Mouse (Mus musculus) cerebellum, adult 9-11 months (tissue): ENCODE measurements at regions not wholly inside any gene's neighbourhood (a gene's known extent, or its start where the extent isn't known, plus 50 kb on each side); places are given as distances from the start of the nearest gene placed in this dataset.
A peak's percentile ranks its signal among the peaks of the same experiment; 100 is the strongest.

Experiments used
- DNase-seq: peaks from one replicate; pipeline ENCODE4 v3.0.0; 2022

GRCm38 (mm10) chr5:28530202-28530855 is 63.3 kb upstream of the Shh start:
- DNase-seq: no peak

DNA sequence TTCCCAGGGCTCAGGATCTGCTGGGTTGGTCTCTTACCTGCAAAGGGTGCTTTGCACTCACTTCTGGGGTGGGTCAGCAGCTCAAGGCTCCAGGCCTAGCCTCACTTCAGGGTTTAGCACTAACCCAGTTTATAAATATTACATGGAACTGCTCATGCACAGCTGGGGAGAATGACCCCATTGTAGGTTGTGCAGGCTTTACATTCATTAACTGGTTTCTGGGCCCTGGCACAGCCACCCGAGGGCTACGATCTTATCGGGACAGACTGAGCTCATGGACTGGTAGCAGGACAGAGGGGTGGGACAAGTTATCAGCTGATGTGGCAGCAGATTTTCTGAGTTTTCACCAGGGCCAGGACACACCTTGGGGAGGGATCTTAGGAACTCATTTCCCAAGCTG is 59.4 kb upstream of the Shh start:
- no peak for DNase-seq

- peak; percentile 82 for DNase-seq
Measured at GRCm38 (mm10) chr5:28520800-28521707, 54.0 kb upstream of the Shh start.

DNA sequence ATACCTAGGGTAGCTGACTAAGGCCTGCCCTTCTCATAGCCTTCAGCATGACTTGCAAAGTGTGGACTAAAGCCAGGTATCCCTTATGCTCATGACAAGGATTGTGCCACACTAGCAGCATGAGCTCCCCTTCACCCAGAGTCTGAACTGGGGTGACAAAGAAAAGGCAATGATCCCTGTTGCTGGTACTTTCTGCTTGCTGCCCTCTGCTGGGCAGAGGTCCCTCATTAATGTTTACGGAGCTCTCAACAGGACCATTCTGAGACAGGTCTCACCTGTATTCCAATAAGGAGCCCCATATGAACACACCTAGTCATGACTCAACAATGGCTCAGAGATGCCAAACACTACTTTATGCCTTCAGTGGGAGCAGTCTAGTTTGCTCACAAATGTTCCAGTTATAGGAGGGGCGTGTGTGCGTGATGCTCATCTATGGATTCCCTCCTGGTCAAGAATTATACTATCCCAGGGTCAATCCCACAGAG is 52.0 kb upstream of the Shh start:
- no peak for DNase-seq
